Mouse (Mus musculus) megakaryocyte-erythroid progenitor cell, adult 5 weeks (primary cell): ENCODE measurements around the gene Krt80. TPM values are rescaled to one million over a fixed set of nuclear protein-coding genes. Genes with fewer than 3 reads are reported as not detected.

Experiments
- polyA plus RNA-seq: library from polyadenylated mRNA; stranded (reverse); fragments of >175 nt; gene quantifications from 2 replicates; pipeline ENCODE4 v1.2.3, GENCODE M21; 2012

The Krt80 gene
- 1.8 and 1.9 TPM in 2 replicates for polyA plus RNA-seq

GRCm38 (mm10) chr15:101370101-101370911, at the start of gene Krt80:
Gene Krt80 (minus strand): TSS chr15:101370162.

DNA sequence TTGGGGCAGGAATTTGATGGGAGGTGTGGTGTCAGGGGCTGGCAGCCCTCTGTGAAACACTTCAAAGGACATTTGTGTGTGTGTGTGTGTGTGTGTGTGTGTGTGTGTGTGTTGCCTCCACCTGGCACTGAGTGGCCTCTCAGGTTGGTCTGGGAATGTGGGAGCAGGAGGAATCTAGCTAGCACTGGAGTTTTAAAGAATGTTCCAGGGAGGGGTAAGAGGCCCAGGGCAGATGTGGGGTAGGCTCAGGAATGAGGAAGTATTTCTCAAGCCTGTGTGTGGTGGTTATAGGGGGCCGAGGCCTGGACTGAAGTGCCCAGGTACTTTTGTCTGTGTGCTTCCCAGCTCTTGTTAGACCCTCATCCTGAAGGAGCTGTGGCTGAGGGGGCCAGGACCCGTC, 40.8 kb upstream of the Krt80 start, which contains the start of gene Krt7:
Krt7 (plus strand) TSS at position 269 of the 400 bp plus-strand sequence.

Other genes starting within 250 kb of the Krt80 start
- 2.0 and 6.2 TPM in 2 replicates for gene Acvrl1, start 241.6 kb downstream of the Krt80 start, polyA plus RNA-seq
- 6.0 and 6.1 TPM in 2 replicates for gene Acvr1b, start 196.1 kb downstream of the Krt80 start, polyA plus RNA-seq
- 24.5 and 33.4 TPM in 2 replicates for gene Grasp, start 146.0 kb downstream of the Krt80 start, polyA plus RNA-seq
- gene Nr4a1, start 115.9 kb downstream of the Krt80 start, polyA plus RNA-seq, result 218 and 261 TPM in 2 replicates
- gene Atg101, start 85.9 kb downstream of the Krt80 start, polyA plus RNA-seq, result 68.8 and 70.0 TPM in 2 replicates
- 0.05 and 0.25 TPM in 2 replicates for gene 6030408B16Rik, start 77.0 kb downstream of the Krt80 start, polyA plus RNA-seq
- gene Krt7, start 40.9 kb upstream of the Krt80 start, polyA plus RNA-seq, result 0.37 and 1.1 TPM in 2 replicates
- 0.03 TPM in 1 of 2 replicates, not detected in the other for gene Krt87, start 68.6 kb upstream of the Krt80 start, polyA plus RNA-seq
- gene Krt88, start 77.6 kb upstream of the Krt80 start, polyA plus RNA-seq, result not detected in 2 replicates
- not detected in 2 replicates for gene Krt81, start 93.6 kb upstream of the Krt80 start, polyA plus RNA-seq
- 0.08 and 0.31 TPM in 2 replicates for gene Krt86, start 103.3 kb upstream of the Krt80 start, polyA plus RNA-seq
- 0.38 and 0.40 TPM in 2 replicates for gene Krt83, start 121.3 kb upstream of the Krt80 start, polyA plus RNA-seq
- not detected in 2 replicates for gene Gm49425, start 147.1 kb upstream of the Krt80 start, polyA plus RNA-seq
- not detected in 2 replicates for gene Krt84, start 162.7 kb upstream of the Krt80 start, polyA plus RNA-seq
- gene Krt82, start 180.5 kb upstream of the Krt80 start, polyA plus RNA-seq, result not detected in 2 replicates
- not detected in 2 replicates for gene Krt90, start 192.8 kb upstream of the Krt80 start, polyA plus RNA-seq
- not detected in 2 replicates for gene Krt75, start 203.7 kb upstream of the Krt80 start, polyA plus RNA-seq